Comparison of ENCODE assay signal across 9 mouse cellular contexts in genomic region chr16:37676024-37676676, GRCm38 (mm10). TPM values are rescaled to one million over a fixed set of nuclear protein-coding genes. Genes with fewer than 3 reads are reported as not detected.
DNase-seq lines count a peak whose midpoint lies in the region; ATAC-seq and TF ChIP-seq lines count a peak whose summit lies in the region.
"Had no signal": no experiment of that assay in that cellular context is flagged by ENCODE, and none has a peak within 500 bp of the region (broad histone marks: within the 10 kb centered on the region; RNA-seq: fewer than 3 reads in every experiment).

No protein-coding gene starts in this region.

- H3K4me2 ChIP-seq in heart, embryonic 12.5 days = peak overlapping the region; percentile 45
- H3K4me2 ChIP-seq in heart, embryonic 16.5 days (ENCODE audit: low read depth, low read length) = peak overlapping the region; percentile 50
- peak overlapping the region; percentile 32 for H3K4me2 ChIP-seq in neural tube, embryonic 14.5 days (ENCODE audit: low read depth, low read length)

- intact Hi-C loops in gastrocnemius, postnatal 36 days (cut with DNase I) = no loop called here

- no peak overlapping the region for H3K4me3 ChIP-seq in heart, embryonic 12.5 days
- H3K4me3 ChIP-seq in heart, embryonic 16.5 days (ENCODE audit: low read length) = peak overlapping the region; percentile 24
- H3K4me3 ChIP-seq in neural tube, embryonic 14.5 days (ENCODE audit: low read depth, low read length) = no peak overlapping the region

- no peaks in the 10 kb centered on the region for H3K36me3 ChIP-seq in heart, embryonic 12.5 days
- no peaks in the 10 kb centered on the region for H3K36me3 ChIP-seq in heart, embryonic 16.5 days (ENCODE audit: control insufficient read depth, insufficient read depth)
- H3K36me3 ChIP-seq in neural tube, embryonic 14.5 days (ENCODE audit: control insufficient read depth, insufficient read depth, low read length) = no peaks in the 10 kb centered on the region
- H3K36me3 ChIP-seq: G1E had no signal

- TF ChIP-seq POLR2A in brain, embryonic 14.5 days (IDR thresholded peaks at IDR 0.05; ENCODE audit: borderline replicate concordance, extremely low read depth, insufficient read depth, insufficient read length, poor library complexity, severe bottlenecking) = no peak

- H3K4me1 ChIP-seq in heart, embryonic 12.5 days (replicated peaks) = no peaks in the 10 kb centered on the region
- no peaks in the 10 kb centered on the region for H3K4me1 ChIP-seq in heart, embryonic 16.5 days (ENCODE audit: control insufficient read depth, insufficient read depth, low read length)
- H3K4me1 ChIP-seq in neural tube, embryonic 14.5 days (ENCODE audit: control insufficient read depth, insufficient read depth, low read length) = peaks cover 9% of the 10 kb centered on the region; the same call in 1 of the 2 replicates

- no peak overlapping the region for H3K27ac ChIP-seq in heart, embryonic 12.5 days (ENCODE audit: poor library complexity, severe bottlenecking)
- no peak overlapping the region for H3K27ac ChIP-seq in heart, embryonic 16.5 days (ENCODE audit: low read length)
- peak overlapping the region; percentile 66 for H3K27ac ChIP-seq in neural tube, embryonic 14.5 days (ENCODE audit: low read depth, low read length)

- H3K9me3 ChIP-seq in heart, embryonic 12.5 days (replicated peaks) = peaks cover 8% of the 10 kb centered on the region; the same call in 1 of the 2 replicates
- H3K9me3 ChIP-seq in heart, embryonic 16.5 days (replicated peaks; ENCODE audit: control insufficient read depth, low read length) = peaks cover 4% of the 10 kb centered on the region; the same call in 1 of the 2 replicates
- no peaks in the 10 kb centered on the region for H3K9me3 ChIP-seq in neural tube, embryonic 14.5 days (ENCODE audit: control insufficient read depth, low read length)
- H3K9me3 ChIP-seq: G1E had no signal

- TF ChIP-seq CTCF in brain, embryonic 14.5 days (IDR thresholded peaks at IDR 0.05; ENCODE audit: borderline replicate concordance, extremely low read depth, insufficient read depth, insufficient read length) = no peak

- H3K9ac ChIP-seq in heart, embryonic 12.5 days = no peak overlapping the region
- peak overlapping the region; percentile 34; the same call in 1 of the 2 replicates for H3K9ac ChIP-seq in heart, embryonic 16.5 days (ENCODE audit: low read length)
- no peak overlapping the region for H3K9ac ChIP-seq in neural tube, embryonic 14.5 days (replicated peaks; ENCODE audit: low read depth, low read length)

- no peak for ATAC-seq in heart, embryonic 12.5 days (ENCODE audit: insufficient number of reproducible peaks, low FRiP score)
- ATAC-seq in heart, embryonic 16.5 days (replicated peaks; ENCODE audit: extremely low read depth, insufficient read depth, low FRiP score) = no peak
- peak; percentile 90 for ATAC-seq in neural tube, embryonic 14.5 days (ENCODE audit: low read depth)

- no peaks in the 10 kb centered on the region for H3K27me3 ChIP-seq in heart, embryonic 12.5 days (replicated peaks)
- H3K27me3 ChIP-seq in heart, embryonic 16.5 days (ENCODE audit: control insufficient read depth, insufficient read depth, low read length) = no peaks in the 10 kb centered on the region
- no peaks in the 10 kb centered on the region for H3K27me3 ChIP-seq in neural tube, embryonic 14.5 days (ENCODE audit: control insufficient read depth, insufficient read depth, low read length)

- WGBS in heart, embryonic 12.5 days = 57% methylated on average over 17 of the region's 17 CpGs
- WGBS in heart, embryonic 16.5 days = 51% methylated on average over 17 of the region's 17 CpGs
- 20% methylated on average over 17 of the region's 17 CpGs for WGBS in neural tube, embryonic 14.5 days

- no peak for DNase-seq in heart, adult 18-20 months
- peak; percentile 85 for DNase-seq in brain, embryonic 14.5 days (ENCODE audit: low read depth)
- DNase-seq in layer of hippocampus, adult 9-11 months = peak; percentile 70
- DNase-seq in urinary bladder, postnatal 4 days (ENCODE audit: low spot score in 2 of 2) = no peak
- DNase-seq in gastrocnemius, postnatal 36 days = no peak

RNA-seq across cellular contexts. Expression of gene Ndufb4, which starts 21.9 kb away (rescaled TPM):
- polyA plus RNA-seq in heart, embryonic 12.5 days (2016; fragmentation: Nextera tagmentation; extraction: Ambion mirVana) = 94.1 and 110 TPM in 2 replicates
- total RNA-seq in heart, adult 18-20 months (2021) = 100 to 1,000 TPM; 123 to 199 TPM
- polyA plus RNA-seq in brain, embryonic 14.5 days (2012; rRNA removed) = 41.7 and 67.5 TPM in 2 replicates
- polyA plus RNA-seq in heart, embryonic 16.5 days (2015; fragmentation: Nextera tagmentation; extraction: Ambion mirVana) = 86.9 and 106 TPM in 2 replicates
- 69.3 and 73.0 TPM in 2 replicates for polyA plus RNA-seq in neural tube, embryonic 14.5 days (2014; fragmentation: Nextera tagmentation; extraction: Ambion mirVana)
- total RNA-seq in gastrocnemius, postnatal 36 days (2021) = 100 to 1,000 TPM; 178 to 186 TPM

Comparison
In these comparisons a context has a peak if more than half of its experiments do, and no peak if none do; other contexts are left out.
1. DNase-seq: peak in brain, embryonic 14.5 days (single experiment) and layer of hippocampus, adult 9-11 months (single experiment); none in heart, adult 18-20 months (0 of 2), urinary bladder, postnatal 4 days (0 of 2) and gastrocnemius, postnatal 36 days (0 of 2).
2. Peak in every context shown above with its lines, with median percentiles within 50 percentile points of each other: H3K4me2 ChIP-seq.